Mouse (Mus musculus) cortical plate, adult 2 months (tissue): Measurements from ENCODE around the gene Setd5.

Experiments used
- CTCF ChIP-seq: fragments of 200-500 bp; IDR thresholded peaks from 2 replicates; pipeline ENCODE4 v1.5.1; 2011; ENCODE audit warnings: mild to moderate bottlenecking, control low read depth, low read length; ENCODE audit not compliant: insufficient read depth; ENCODE audit errors: extremely low read depth
- POLR2A ChIP-seq: fragments of 200-500 bp; IDR thresholded peaks from 2 replicates; pipeline ENCODE4 v1.6.1; 2011; ENCODE audit warnings: mild to moderate bottlenecking, low read length, control low read depth; ENCODE audit not compliant: insufficient read depth; ENCODE audit errors: extremely low read depth

GRCm38 (mm10) chr6:113184866-113185525 lies 107.8 kb downstream of the Setd5 start:
- no peak for TF ChIP-seq POLR2A
- TF ChIP-seq CTCF, result no peak
